Mouse (Mus musculus) lung, postnatal 0 days (tissue): ENCODE data around the gene Lpar1. TPM values are rescaled to one million over a fixed set of nuclear protein-coding genes. Genes with fewer than 3 reads are reported as not detected.
"Not testable (repeated sequence)": the region's sequence is repeated elsewhere in the genome, so short reads cannot be mapped to it uniquely, and the experiment has no call there.

Source experiments
- ATAC-seq: fragments of 200-750 bp; cut with Nextera tagmentation; 2 replicates; pipeline ENCODE4 v1.8.0; 2017; ENCODE audit warnings: moderate library complexity
- DNase-seq: peaks from one replicate; pipeline ENCODE4 v3.0.0-alpha.2; 2016; ENCODE audit warnings: low spot score
- H3K27ac ChIP-seq: fragments of 300-500 bp; sonication (generic); 2 replicates; pipeline ENCODE4 v1.5.1; 2014; ENCODE audit warnings: antibody characterized with exemption, mild to moderate bottlenecking, low read length, mixed read lengths
- H3K27me3 ChIP-seq: fragments of 300-500 bp; sonication (generic); replicated peaks from 2 replicates; pipeline ENCODE4 v1.6.1; 2014; ENCODE audit warnings: low read length, mixed read lengths; ENCODE audit not compliant: insufficient read depth
- H3K36me3 ChIP-seq: fragments of 300-500 bp; sonication (generic); 2 replicates; pipeline ENCODE4 v1.6.1; 2014; ENCODE audit warnings: low read length, mixed read lengths; ENCODE audit not compliant: insufficient read depth
- H3K4me1 ChIP-seq: fragments of 300-500 bp; sonication (generic); 2 replicates; pipeline ENCODE4 v1.6.1; 2014; ENCODE audit warnings: antibody characterized with exemption, low read depth, low read length, mixed read lengths; ENCODE audit not compliant: insufficient read depth
- H3K4me2 ChIP-seq: fragments of 300-500 bp; sonication (generic); replicated peaks from 2 replicates; pipeline ENCODE4 v1.6.1; 2014; ENCODE audit warnings: low read depth, mild to moderate bottlenecking, low read length, moderate library complexity, mixed read lengths
- H3K4me3 ChIP-seq: fragments of 300-500 bp; sonication (generic); 2 replicates; pipeline ENCODE4 v1.5.1; 2014; ENCODE audit warnings: low read depth, low read length
- H3K9ac ChIP-seq: fragments of 300-500 bp; sonication (generic); replicated peaks from 2 replicates; pipeline ENCODE4 v1.6.1; 2014; ENCODE audit warnings: low read depth, mild to moderate bottlenecking
- H3K9me3 ChIP-seq: fragments of 300-500 bp; sonication (generic); 2 replicates; pipeline ENCODE4 v1.6.1; 2016; ENCODE audit warnings: low read length, mixed read lengths
- CTCF ChIP-seq: IDR thresholded peaks from 2 replicates; pipeline ENCODE4 v1.5.1; 2016; ENCODE audit warnings: antibody characterized with exemption, mild to moderate bottlenecking
- EP300 ChIP-seq: IDR thresholded peaks from 2 replicates; pipeline ENCODE4 v1.6.1; 2016; ENCODE audit warnings: antibody characterized with exemption, mild to moderate bottlenecking, control low read depth
- WGBS: fragments of 180-500 bp; shearing (Covaris S2); extraction: QIAGEN DNeasy Blood & Tissue Kit; methylation state at CpG from one replicate; pipeline ENCODE4 v1.1.7; 2014; 5-methylcytosine and 5-hydroxymethylcytosine counted together
- polyA plus RNA-seq: library from polyadenylated mRNA; unstranded; fragments of >200 nt; fragmentation: Nextera tagmentation; extraction: Ambion mirVana; gene quantifications from 2 replicates; pipeline ENCODE4 v1.2.1, GENCODE M21; 2015

The Lpar1 gene
- polyA plus RNA-seq, 1 experiment from 2014 or later: 31.8 TPM

DNA sequence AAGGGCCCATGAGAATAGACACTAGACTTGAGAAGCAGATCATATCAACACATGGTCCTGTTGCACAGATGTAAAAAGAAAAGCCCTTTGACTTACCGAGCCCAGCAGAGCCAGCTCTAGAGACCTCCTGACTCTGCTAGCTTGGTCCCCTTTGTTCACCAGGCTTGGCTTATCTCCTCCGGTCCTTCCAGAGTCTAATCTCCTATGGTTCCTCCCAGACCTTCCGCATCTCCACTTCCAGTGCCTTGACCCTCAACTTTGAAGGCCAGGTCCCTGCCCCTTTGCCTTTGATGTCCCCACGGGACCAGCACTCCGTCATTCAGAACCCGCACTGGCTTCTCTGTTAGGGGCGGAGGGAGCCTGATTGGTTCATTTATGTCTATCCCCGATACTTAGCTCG is 6.0 kb downstream of the Lpar1 start:
- Histone ChIP-seq H3K27ac (0 out of 2 replicates have a peak overlapping the region, but pooled peaks have one; percentile 27), H3K36me3 (no peaks in the 10 kb centered on the region), H3K4me3 (no peak overlapping the region), H3K4me2 (no peak overlapping the region), H3K27me3 (no peaks in the 10 kb centered on the region), H3K9ac (no peak overlapping the region), H3K4me1 (peaks cover 10% of the 10 kb centered on the region; the same call in 1 of the 2 replicates), H3K9me3 (no peaks in the 10 kb centered on the region)
- 63% methylated on average over 9 of the region's 9 CpGs for WGBS
- ATAC-seq (no peak), DNase-seq (no peak)
- TF ChIP-seq EP300: no peak
- TF ChIP-seq CTCF: no peak

DNA sequence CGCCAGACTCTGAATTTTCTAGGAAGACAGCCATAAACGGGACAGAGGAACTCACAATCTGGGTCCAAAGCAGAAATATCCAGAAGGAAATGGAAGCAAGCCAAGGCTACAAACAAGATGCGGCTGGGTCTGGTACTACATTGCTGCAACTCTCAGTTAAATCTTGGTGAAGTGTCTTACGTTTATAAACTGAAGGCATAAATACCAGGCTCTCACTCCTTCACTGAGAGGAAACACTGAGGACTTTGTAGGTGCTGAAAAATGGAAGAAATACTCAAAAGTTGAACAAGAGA is 6.5 kb downstream of the Lpar1 start:
- no peaks in the 10 kb centered on the region for H3K9me3 ChIP-seq
- TF ChIP-seq CTCF (peak; percentile 29; the same call in 1 of the 2 replicates), EP300 (no peak)
- peaks cover 10% of the 10 kb centered on the region; the same call in 1 of the 2 replicates for H3K4me1 ChIP-seq
- H3K27me3 ChIP-seq: no peaks in the 10 kb centered on the region
- 31% methylated on average over 4 of the region's 4 CpGs for WGBS
- no peak overlapping the region for H3K27ac ChIP-seq
- no peaks in the 10 kb centered on the region for H3K36me3 ChIP-seq
- ATAC-seq (no peak), DNase-seq (peak; percentile 69)
- H3K4me3 ChIP-seq: no peak overlapping the region
- H3K4me2 ChIP-seq: no peak overlapping the region
- no peak overlapping the region for H3K9ac ChIP-seq

DNA sequence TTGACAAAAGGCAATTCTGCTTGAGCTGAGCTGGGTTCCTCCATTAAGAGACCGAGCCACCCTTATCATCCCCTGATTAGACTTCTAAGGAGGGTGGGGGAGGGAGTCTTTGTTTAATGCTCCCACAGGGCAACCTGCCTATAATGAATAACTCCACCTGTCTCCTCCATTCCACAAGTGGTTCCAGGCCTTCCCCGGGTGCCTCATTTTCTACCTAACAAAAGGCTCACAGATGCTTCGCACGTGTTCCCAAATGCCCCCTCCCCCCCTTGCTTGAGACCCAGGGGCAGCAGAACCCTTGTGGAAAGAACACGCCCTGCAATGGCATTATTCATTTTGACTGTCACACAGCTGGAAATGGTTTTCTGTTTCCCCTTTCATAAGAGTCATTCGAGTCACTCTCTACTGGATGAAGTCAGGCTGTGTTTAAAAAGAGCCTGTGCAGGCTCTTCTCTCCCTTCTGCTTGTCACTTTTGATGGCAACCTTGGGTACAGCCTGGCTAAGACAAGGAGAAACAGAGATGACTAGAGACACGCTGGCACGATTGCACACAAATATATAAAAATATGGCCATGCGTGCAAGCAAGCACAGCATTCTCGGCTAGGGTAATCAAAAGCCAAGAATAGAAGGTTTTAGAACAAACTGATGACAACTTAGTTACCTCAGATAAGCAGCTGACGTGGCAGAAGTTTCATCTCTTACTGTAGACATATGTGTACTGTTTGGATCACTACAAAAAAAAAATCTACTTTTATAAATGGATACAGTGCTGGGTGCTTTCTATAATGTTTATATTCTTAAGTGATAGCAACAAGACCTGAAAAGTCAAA is 7.0 kb downstream of the Lpar1 start:
- H3K27me3 ChIP-seq: no peaks in the 10 kb centered on the region
- ATAC-seq (peak; percentile 14; the same call in 1 of the 2 replicates), DNase-seq (peak; percentile 18)
- WGBS: 27% methylated on average over 11 of the region's 11 CpGs
- H3K4me3 ChIP-seq: no peak overlapping the region
- H3K9ac ChIP-seq: 0 out of 2 replicates have a peak overlapping the region, but pooled peaks have one; percentile 5
- no peaks in the 10 kb centered on the region for H3K9me3 ChIP-seq
- H3K27ac ChIP-seq: 0 out of 2 replicates have a peak overlapping the region, but pooled peaks have one; percentile 0
- TF ChIP-seq CTCF (peak; percentile 16; the same call in 1 of the 2 replicates), EP300 (no peak)
- H3K4me2 ChIP-seq: no peak overlapping the region
- no peaks in the 10 kb centered on the region for H3K36me3 ChIP-seq
- peaks cover 10% of the 10 kb centered on the region; the same call in 1 of the 2 replicates for H3K4me1 ChIP-seq

DNA sequence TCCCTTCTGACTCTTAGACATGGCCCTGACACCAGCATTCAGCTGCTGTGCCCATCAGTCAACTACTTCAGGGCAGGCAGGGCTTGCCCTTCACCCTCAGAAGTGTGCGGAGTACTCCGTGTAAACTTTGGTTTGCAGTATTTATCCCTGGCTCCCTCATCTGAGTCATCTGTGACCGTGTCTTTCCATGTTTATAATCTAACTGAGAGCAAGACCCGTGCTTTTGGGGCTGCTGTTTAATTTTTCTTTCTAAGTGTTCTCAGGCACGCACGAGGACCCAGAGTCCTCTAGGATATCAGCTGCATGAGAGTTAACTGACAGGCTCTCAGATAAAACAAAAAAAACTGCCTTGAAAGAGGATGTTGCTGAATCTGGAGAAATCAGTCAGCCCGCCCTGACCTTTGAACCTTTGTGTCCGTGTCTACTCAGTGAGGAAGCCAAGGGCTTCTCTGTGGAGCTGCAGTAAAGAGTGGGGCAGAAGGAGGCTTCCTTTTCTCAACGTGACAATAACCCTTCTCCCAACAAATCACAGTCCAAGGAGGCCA is 7.7 kb downstream of the Lpar1 start:
- H3K27me3 ChIP-seq: no peaks in the 10 kb centered on the region
- H3K4me2 ChIP-seq: no peak overlapping the region
- peak; percentile 46; the same call in 1 of the 2 replicates for TF ChIP-seq EP300
- TF ChIP-seq CTCF: no peak
- H3K9ac ChIP-seq: 0 out of 2 replicates have a peak overlapping the region, but pooled peaks have one; percentile 5
- 0 out of 2 replicates have a peak overlapping the region, but pooled peaks have one; percentile 0 for H3K27ac ChIP-seq
- peaks cover 10% of the 10 kb centered on the region; the same call in 1 of the 2 replicates for H3K4me1 ChIP-seq
- H3K4me3 ChIP-seq: no peak overlapping the region
- no peaks in the 10 kb centered on the region for H3K36me3 ChIP-seq
- no peaks in the 10 kb centered on the region for H3K9me3 ChIP-seq
- DNase-seq (peak; percentile 55), ATAC-seq (peak; percentile 83)
- 10% methylated on average over 9 of the region's 9 CpGs for WGBS

DNA sequence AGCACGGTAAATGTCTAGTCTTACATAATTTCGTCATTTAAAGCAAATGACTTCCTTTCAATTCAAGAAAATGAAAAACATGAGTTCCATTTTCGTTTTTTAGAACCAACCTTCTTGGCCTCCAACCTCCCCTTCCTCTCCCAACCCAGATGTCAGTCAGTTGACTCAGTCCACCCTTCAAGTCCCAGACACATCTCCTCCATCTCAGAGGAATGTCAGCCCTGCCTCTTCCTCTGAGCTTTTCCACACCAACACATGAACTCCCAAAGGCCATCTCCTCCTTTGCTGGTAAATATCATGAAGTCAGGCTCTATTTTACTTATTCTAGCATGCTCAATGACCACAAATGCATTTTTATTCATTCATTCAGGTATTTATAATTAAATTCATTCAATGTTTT is 10.5 kb downstream of the Lpar1 start:
- 85% methylated on average over 3 of the region's 3 CpGs for WGBS
- no peaks in the 10 kb centered on the region for H3K27me3 ChIP-seq
- peaks cover 10% of the 10 kb centered on the region; the same call in 1 of the 2 replicates for H3K4me1 ChIP-seq
- H3K9me3 ChIP-seq: no peaks in the 10 kb centered on the region
- TF ChIP-seq EP300: no peak
- no peak overlapping the region for H3K9ac ChIP-seq
- no peak overlapping the region for H3K27ac ChIP-seq
- ATAC-seq (no peak), DNase-seq (no peak)
- H3K4me3 ChIP-seq: no peak overlapping the region
- H3K36me3 ChIP-seq: no peaks in the 10 kb centered on the region
- no peak overlapping the region for H3K4me2 ChIP-seq

DNA sequence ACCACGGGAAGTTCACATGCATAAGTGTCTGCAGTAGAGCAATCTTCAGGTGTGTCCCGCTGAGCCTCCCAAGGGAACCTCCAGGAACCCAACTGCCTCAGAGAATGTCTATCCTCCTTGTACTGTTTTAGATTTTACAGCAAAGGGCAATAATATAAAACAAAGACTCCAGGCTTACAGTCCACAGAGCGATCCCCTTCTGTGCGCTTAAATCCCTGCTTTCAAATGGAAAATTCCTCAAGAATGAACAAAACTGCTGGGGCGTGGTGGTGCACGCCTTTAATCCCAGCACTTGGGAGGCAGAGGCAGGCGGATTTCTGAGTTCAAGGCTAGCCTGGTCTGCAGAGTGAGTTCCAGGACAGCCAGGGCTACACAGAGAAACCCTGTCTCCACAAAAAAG is 11.0 kb downstream of the Lpar1 start:
- WGBS: 94% methylated on average over 7 of the region's 7 CpGs
- DNase-seq, ATAC-seq, H3K27me3 ChIP-seq, H3K4me2 ChIP-seq, H3K36me3 ChIP-seq, H3K9ac ChIP-seq, H3K27ac ChIP-seq, H3K4me1 ChIP-seq, H3K4me3 ChIP-seq, H3K9me3 ChIP-seq: not testable (repeated sequence)
